Mouse (Mus musculus) left cerebral cortex, postnatal 36 days (tissue): ENCODE results near the gene Ifnab. TPM values are rescaled to one million over a fixed set of nuclear protein-coding genes. Genes with fewer than 3 reads are reported as not detected.

Source experiments
- DNase-seq, 2 experiments: peaks; one replicate each; pipeline ENCODE4 v3.0.0; 2021 to 2022; ENCODE audit warnings: low spot score in 2 of 2, mixed read lengths in 1 of 2
- intact Hi-C: fragments of 180-260 bp; cut with DNase I; formaldehyde crosslinking; loops from one replicate; pipeline ENCODE4 v1.15.1; 2025
- total RNA-seq, 2 experiments: library from RNA; stranded (reverse); gene quantifications; 2 replicates each; pipeline ENCODE4 v1.2.3; 2021

Ifnab gene
- total RNA-seq, 2 experiments from 2014 or later: not detected

DNA sequence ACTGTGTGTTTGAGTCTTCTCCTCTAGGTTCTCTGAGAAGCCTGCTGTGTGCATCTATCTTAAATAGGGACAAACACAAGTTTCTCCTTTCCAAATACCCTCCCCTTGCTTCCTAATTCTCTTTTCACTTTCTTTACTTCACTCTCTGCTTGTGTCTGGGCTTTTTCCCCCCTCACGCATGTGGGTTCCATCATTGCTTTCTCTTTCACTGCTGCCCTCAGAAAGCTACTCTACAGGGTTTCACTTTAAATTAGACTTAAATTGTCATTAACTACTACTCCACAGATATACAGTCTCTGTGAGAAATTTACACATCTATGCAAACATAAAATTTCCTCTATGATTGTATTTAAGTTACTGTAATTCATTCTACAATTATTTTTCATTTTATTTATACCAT is 7.3 kb downstream of the Ifnab start, which contains the start of gene Ifna2:
TSS of gene Ifna2 (minus strand) at position 101 of the 400 bp plus-strand sequence.
- intact Hi-C loops: no loop called here
- no peak for DNase-seq

DNA sequence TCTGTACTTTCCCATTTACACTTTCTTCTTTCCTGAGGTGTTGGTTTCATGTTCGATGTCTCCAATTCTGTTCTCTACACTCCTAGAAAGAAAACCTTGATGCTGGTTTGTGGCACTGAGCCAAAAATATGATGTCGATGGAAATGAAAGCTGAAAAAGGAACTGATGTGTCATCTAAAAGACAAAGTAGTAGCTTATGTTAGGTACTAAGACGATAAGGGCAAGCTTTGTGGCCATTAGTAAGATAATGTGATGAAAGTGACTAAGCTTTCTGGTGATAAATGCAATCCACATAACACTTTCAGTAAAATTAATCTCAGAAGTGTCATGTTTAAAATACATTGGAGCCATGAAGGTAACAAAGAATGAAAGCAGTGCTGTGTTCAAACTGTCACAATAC is 9.8 kb downstream of the Ifnab start:
- no peak for DNase-seq
- intact Hi-C loops: no loop called here

- no peak for DNase-seq
- intact Hi-C loops: no loop called here
Measured at GRCm38 (mm10) chr4:88680362-88680761, 10.8 kb downstream of the Ifnab start.

- DNase-seq: no peak
- intact Hi-C loops: no loop called here
Measured at GRCm38 (mm10) chr4:88676824-88677223, 14.3 kb downstream of the Ifnab start, which contains the start of gene Ifna16. TSS of gene Ifna16 (minus strand) at chr4:88676924.

GRCm38 (mm10) chr4:88655461-88655860 is 35.7 kb downstream of the Ifnab start:
- intact Hi-C loops: no loop called here
- DNase-seq: no peak

DNA sequence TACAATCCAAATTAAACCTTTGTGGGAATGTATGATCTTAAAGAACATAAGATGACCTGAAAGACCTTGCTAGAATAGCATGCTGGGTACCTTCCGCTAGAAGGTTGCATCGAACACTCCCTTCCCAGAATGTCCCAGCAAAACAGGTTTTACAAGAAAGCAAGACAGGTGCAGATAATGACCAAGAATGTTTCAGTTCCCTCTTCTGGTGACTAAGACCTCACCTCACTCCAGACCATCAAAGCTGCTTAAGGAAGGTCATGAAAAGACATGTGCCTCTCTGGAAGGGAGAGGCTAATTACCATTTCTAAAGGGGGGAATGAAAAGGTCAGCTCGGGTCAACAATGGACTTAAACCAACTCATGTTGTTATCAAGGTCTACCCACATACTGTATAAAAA is 37.5 kb downstream of the Ifnab start:
- intact Hi-C loops: no loop called here
- DNase-seq: no peak

GRCm38 (mm10) chr4:88644359-88644758 is 46.8 kb downstream of the Ifnab start, which contains the start of gene Ifna13:
TSS of gene Ifna13 (minus strand) at chr4:88644459.
- intact Hi-C loops: no loop called here
- no peak for DNase-seq

- intact Hi-C loops: no loop called here
- DNase-seq: no peak
Measured at GRCm38 (mm10) chr4:88642526-88642925, 48.6 kb downstream of the Ifnab start.

DNA sequence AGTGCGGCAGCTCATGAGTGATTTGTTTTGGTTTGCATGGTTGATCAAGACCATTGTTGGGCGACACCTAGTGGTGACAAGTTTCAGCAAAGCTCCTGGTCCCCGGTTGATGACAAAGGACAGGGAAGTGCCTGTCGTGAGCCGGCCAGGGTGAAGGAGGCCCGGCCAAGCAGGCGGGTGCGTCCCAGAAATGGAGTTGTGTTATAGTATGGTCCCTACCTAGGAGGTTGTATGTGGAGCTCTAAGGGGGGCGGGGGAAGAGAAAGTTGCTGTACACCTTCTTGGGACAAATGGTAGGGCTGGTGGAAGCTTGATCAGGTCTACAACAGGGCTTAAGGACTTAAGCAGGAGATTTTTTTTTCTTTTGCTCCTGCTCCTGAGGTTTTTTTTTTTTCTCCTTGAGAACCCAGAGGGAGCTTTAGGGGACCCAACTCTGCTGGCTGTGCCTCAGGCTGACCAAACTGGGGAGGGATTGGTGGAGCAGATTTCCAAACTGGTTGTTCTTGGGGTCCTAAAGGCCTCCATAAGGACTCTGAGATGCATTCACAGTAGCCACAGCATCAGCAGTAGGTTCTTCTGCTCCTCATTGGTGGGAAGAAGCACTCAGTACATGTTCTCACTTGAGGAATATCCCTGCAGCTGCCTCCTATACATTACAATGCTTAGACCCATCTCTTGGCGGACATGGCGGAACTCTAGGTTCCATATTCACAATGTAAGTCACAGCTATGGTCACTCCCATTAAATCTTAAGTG is 49.9 kb downstream of the Ifnab start:
- DNase-seq: peak; percentile 77 to 83
- intact Hi-C loops: no loop called here

- intact Hi-C loops: no loop called here
Measured at GRCm38 (mm10) chr4:88640704-88641076, 50.5 kb downstream of the Ifnab start.

More at GRCm38 (mm10) chr4:88640704-88641076, 50.5 kb downstream of the Ifnab start:
- DNase-seq: no peak

Other genes starting within 250 kb of the Ifnab start
- not detected for gene Ifnb1, start 168.6 kb downstream of the Ifnab start, total RNA-seq
- not detected for gene Ifna15, start 133.1 kb downstream of the Ifnab start, total RNA-seq
- gene Ifna14, start 119.6 kb downstream of the Ifnab start, total RNA-seq: not detected
- not detected for gene Ifna9, start 99.0 kb downstream of the Ifnab start, total RNA-seq
- gene Ifna12, start 88.0 kb downstream of the Ifnab start, total RNA-seq: not detected
- not detected for gene C87499, start 56.9 kb downstream of the Ifnab start, total RNA-seq
- gene Ifna13, start 46.9 kb downstream of the Ifnab start, total RNA-seq: not detected
- gene Ifna16, start 14.4 kb downstream of the Ifnab start, total RNA-seq: not detected
- gene Ifna2, start 7.4 kb downstream of the Ifnab start, total RNA-seq: not detected
- 1 to 10 TPM in 1 of 2 experiments, under 1 TPM in 1; 0.66 to 1.5 TPM for gene Gm26566, start 30.4 kb upstream of the Ifnab start, total RNA-seq
- gene Klhl9, start 31.1 kb upstream of the Ifnab start, total RNA-seq: 100 to 1,000 TPM in 1 of 2 experiments, 10 to 100 TPM in 1; 92.7 to 101 TPM
- gene Gm13271, start 63.5 kb upstream of the Ifnab start, total RNA-seq: not detected
- not detected for gene Gm13283, start 68.8 kb upstream of the Ifnab start, total RNA-seq
- gene Gm13290, start 82.5 kb upstream of the Ifnab start, total RNA-seq: not detected
- not detected for gene Gm13289, start 85.6 kb upstream of the Ifnab start, total RNA-seq
- not detected for gene Gm13272, start 88.5 kb upstream of the Ifnab start, total RNA-seq
- not detected for gene Ifnz, start 90.8 kb upstream of the Ifnab start, total RNA-seq
- not detected for gene Gm13276, start 94.3 kb upstream of the Ifnab start, total RNA-seq
- gene Gm13277, start 97.3 kb upstream of the Ifnab start, total RNA-seq: not detected
- not detected for gene Gm13278, start 100.2 kb upstream of the Ifnab start, total RNA-seq
- gene Gm13275, start 103.1 kb upstream of the Ifnab start, total RNA-seq: not detected
- not detected for gene Gm13279, start 106.0 kb upstream of the Ifnab start, total RNA-seq
- gene Gm13285, start 108.3 kb upstream of the Ifnab start, total RNA-seq: not detected
- gene Gm13287, start 111.9 kb upstream of the Ifnab start, total RNA-seq: not detected
- not detected for gene Gm13288, start 114.2 kb upstream of the Ifnab start, total RNA-seq
- gene Ifna7, start 124.9 kb upstream of the Ifnab start, total RNA-seq: not detected
- gene Ifna11, start 128.6 kb upstream of the Ifnab start, total RNA-seq: not detected
- not detected for gene Ifna6, start 136.1 kb upstream of the Ifnab start, total RNA-seq
- not detected for gene Ifna5, start 144.2 kb upstream of the Ifnab start, total RNA-seq
- not detected for gene Ifna4, start 150.5 kb upstream of the Ifnab start, total RNA-seq
- not detected for gene Ifna1, start 158.7 kb upstream of the Ifnab start, total RNA-seq
- gene Ifne, start 188.8 kb upstream of the Ifnab start, total RNA-seq: not detected